Mouse (Mus musculus): ENCODE results near the gene Gm10139. TPM values are rescaled to one million over a fixed set of nuclear protein-coding genes. Genes with fewer than 3 reads are reported as not detected.
"Not testable (repeated sequence)": the region's sequence is repeated elsewhere in the genome, so short reads cannot be mapped to it uniquely, and the experiment has no call there.

Gm10139 gene
- 11.9 and 12.2 TPM in 2 replicates for polyA plus RNA-seq (2011; ENCODE audit: insufficient read depth, insufficient read length, low read depth, missing spikeins)

DNA sequence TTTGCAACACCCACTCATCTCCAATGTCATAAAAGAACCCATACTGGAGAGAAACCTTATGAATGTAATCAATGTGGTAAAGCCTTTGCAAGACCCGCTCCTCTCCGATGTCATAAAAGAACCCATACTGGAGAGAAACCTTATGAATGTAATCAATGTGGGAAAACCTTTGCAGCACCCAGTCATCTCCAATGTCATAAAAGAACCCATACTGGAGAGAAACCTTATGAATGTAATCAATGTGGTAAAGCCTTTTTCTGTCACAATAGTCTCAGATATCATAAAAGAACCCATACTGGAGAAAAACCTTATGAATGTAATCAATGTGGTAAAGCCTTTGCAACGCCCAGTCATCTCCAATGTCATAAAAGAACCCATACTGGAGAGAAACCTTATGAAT, at the start of gene Gm10139:
Gene Gm10139 (plus strand): TSS at position 301 of the 400 bp plus-strand sequence.
- not testable (repeated sequence) for H3K4me1 ChIP-seq (ENCODE audit: control insufficient read depth, insufficient read depth, low read length); H3K9me3 ChIP-seq (replicated peaks; ENCODE audit: control insufficient read depth, insufficient read depth, low read length, poor library complexity, severe bottlenecking); H3K27ac ChIP-seq (ENCODE audit: insufficient read depth, low read length); H3K27me3 ChIP-seq (ENCODE audit: control insufficient read depth, insufficient read depth, low read length, poor library complexity, severe bottlenecking); H3K36me3 ChIP-seq (ENCODE audit: control insufficient read depth, insufficient read depth, low read length, poor library complexity, severe bottlenecking); H3K4me3 ChIP-seq (ENCODE audit: low read depth, low read length); H3K9ac ChIP-seq (ENCODE audit: low read depth, poor library complexity, severe bottlenecking)

DNA sequence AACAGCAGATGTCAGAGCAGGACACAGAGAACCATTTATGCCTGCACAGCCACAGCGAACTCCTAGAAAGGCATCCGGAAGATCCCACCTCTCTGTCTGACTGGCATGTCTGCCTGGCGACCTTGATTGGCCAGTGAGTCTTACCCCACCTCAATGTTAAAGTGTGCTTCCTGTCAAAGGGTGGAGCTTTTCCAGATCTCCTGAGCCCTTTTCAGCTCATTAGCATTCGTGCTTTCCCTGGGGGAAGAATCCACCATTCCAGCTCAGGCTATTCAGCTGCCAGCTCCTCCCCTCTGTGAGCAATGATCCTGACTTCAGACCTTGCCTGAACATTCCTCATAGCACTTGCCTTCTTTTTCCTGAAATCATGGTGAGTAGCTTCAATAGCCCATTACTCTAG, 45.2 kb downstream of the Gm10139 start:
- H3K9ac ChIP-seq (ENCODE audit: low read depth, poor library complexity, severe bottlenecking); H3K36me3 ChIP-seq (ENCODE audit: control insufficient read depth, insufficient read depth, low read length, poor library complexity, severe bottlenecking); H3K27ac ChIP-seq (ENCODE audit: insufficient read depth, low read length); H3K4me1 ChIP-seq (ENCODE audit: control insufficient read depth, insufficient read depth, low read length); H3K9me3 ChIP-seq (replicated peaks; ENCODE audit: control insufficient read depth, insufficient read depth, low read length, poor library complexity, severe bottlenecking); H3K27me3 ChIP-seq (ENCODE audit: control insufficient read depth, insufficient read depth, low read length, poor library complexity, severe bottlenecking): not testable (repeated sequence)
- peak overlapping the region; percentile 86 for H3K4me3 ChIP-seq (ENCODE audit: low read depth, low read length)

Other genes with a start within 250 kb of the Gm10139 start
- gene Zfp369, start 233.9 kb upstream of the Gm10139 start, polyA plus RNA-seq (2011; ENCODE audit: insufficient read depth, insufficient read length, low read depth, missing spikeins): 27.9 and 29.0 TPM in 2 replicates

Measured in ES-Bruce4 (cell line).